Mouse (Mus musculus): ENCODE data around the gene Kcnj9. TPM values are rescaled to one million over a fixed set of nuclear protein-coding genes. Genes with fewer than 3 reads are reported as not detected.

Gene Kcnj9
- polyA plus RNA-seq, 1 experiment: 1.5 TPM

DNA sequence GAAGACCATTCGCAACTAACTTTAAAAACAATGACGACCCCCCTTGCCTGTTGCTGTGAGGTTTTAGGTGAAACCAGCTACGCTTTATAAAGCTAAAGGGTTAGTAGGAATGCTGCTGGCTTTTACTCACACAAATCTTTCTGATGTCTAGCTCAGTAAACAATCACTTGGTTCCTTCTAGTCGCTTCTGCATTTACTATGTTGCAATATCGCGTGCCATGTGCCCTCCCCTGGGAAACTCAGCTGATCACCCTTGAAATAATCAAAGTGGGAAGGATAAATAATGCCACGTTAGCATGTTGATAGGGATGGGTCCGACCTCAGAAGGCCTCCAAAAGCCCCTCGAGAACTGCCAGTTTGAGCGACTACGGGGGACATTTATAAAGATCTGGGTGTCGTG is 18.3 kb upstream of the Kcnj9 start:
- no peak overlapping the region for H3K4me3 ChIP-seq (ENCODE audit: control insufficient read depth, insufficient read depth, low read length)
- no peaks in the 10 kb centered on the region for H3K27me3 ChIP-seq (ENCODE audit: control insufficient read depth, insufficient read depth, low read length)
- no peaks in the 10 kb centered on the region for H3K36me3 ChIP-seq (ENCODE audit: control insufficient read depth, insufficient read depth, low read length)
- 92% methylated on average over 12 of the region's 12 CpGs for WGBS
- DNase-seq: no peak
- no peak overlapping the region for H3K27ac ChIP-seq (ENCODE audit: control insufficient read depth, insufficient read depth, low read length)
- TF ChIP-seq POLR2A (IDR thresholded peaks at IDR 0.05; ENCODE audit: control insufficient read depth, extremely low read depth, insufficient read depth, low read length, poor library complexity) (no peak), CTCF (IDR thresholded peaks at IDR 0.05; ENCODE audit: borderline replicate concordance, control insufficient read depth, extremely low read depth, insufficient read depth, low read length, poor library complexity) (no peak)
- no peaks in the 10 kb centered on the region for H3K4me1 ChIP-seq (replicated peaks; ENCODE audit: control insufficient read depth, insufficient read depth, low read length)

DNA sequence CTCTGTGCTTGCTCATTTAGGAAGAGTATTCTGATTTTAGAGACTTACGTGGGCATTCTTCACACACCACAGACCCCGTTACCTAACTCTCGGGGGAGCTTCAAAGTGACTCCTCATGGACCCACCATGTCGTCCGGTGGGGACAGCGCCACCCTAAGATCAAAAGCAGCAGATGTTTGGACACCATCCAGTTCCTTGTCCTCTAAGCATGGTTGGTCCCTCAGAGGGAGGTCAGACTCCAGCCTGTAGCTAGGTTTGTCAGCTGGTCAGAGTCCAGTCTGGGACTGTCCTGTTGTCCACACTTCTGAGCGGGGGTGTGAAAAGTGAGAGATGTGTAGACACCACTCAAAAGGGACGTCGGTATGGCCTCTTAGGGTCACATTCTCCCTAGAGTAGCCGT is 17.6 kb upstream of the Kcnj9 start:
- Histone ChIP-seq H3K4me3 (ENCODE audit: control insufficient read depth, insufficient read depth, low read length) (no peak overlapping the region), H3K27ac (ENCODE audit: control insufficient read depth, insufficient read depth, low read length) (no peak overlapping the region), H3K36me3 (ENCODE audit: control insufficient read depth, insufficient read depth, low read length) (no peaks in the 10 kb centered on the region), H3K27me3 (ENCODE audit: control insufficient read depth, insufficient read depth, low read length) (peaks cover 2% of the 10 kb centered on the region; the same call in 1 of the 2 replicates), H3K4me1 (replicated peaks; ENCODE audit: control insufficient read depth, insufficient read depth, low read length) (no peaks in the 10 kb centered on the region)
- no peak for DNase-seq
- WGBS: 85% methylated on average over 10 of the region's 10 CpGs
- TF ChIP-seq CTCF (IDR thresholded peaks at IDR 0.05; ENCODE audit: borderline replicate concordance, control insufficient read depth, extremely low read depth, insufficient read depth, low read length, poor library complexity): no peak
- TF ChIP-seq POLR2A (IDR thresholded peaks at IDR 0.05; ENCODE audit: control insufficient read depth, extremely low read depth, insufficient read depth, low read length, poor library complexity): no peak

DNA sequence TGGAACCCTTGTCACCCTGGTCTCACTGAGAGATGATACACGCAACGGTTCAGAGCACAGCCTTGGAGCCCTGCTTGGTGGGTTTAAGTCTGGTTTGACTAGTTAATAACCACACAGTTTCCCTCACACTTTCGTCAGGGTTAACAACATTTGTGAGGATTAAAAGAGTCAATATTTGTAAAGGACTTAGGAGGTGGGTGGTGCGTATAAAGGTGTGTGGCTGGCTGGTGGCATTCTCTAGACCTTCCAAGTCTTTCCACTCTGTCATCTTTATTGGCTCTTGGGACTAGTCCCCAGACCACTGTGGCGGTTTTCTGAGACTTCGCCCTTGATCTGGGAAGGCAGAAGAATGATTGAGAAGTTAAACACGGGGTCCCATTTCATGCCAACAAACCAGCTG is 15.7 kb upstream of the Kcnj9 start:
- no peak overlapping the region for H3K4me3 ChIP-seq (ENCODE audit: control insufficient read depth, insufficient read depth, low read length)
- DNase-seq: no peak
- H3K27ac ChIP-seq (ENCODE audit: control insufficient read depth, insufficient read depth, low read length): no peak overlapping the region
- TF ChIP-seq CTCF (IDR thresholded peaks at IDR 0.05; ENCODE audit: borderline replicate concordance, control insufficient read depth, extremely low read depth, insufficient read depth, low read length, poor library complexity) (no peak), POLR2A (IDR thresholded peaks at IDR 0.05; ENCODE audit: control insufficient read depth, extremely low read depth, insufficient read depth, low read length, poor library complexity) (no peak)
- peaks cover 3% of the 10 kb centered on the region for H3K4me1 ChIP-seq (replicated peaks; ENCODE audit: control insufficient read depth, insufficient read depth, low read length)
- 88% methylated on average over 7 of the region's 7 CpGs for WGBS
- peaks cover 7% of the 10 kb centered on the region; the same call in 1 of the 2 replicates for H3K27me3 ChIP-seq (ENCODE audit: control insufficient read depth, insufficient read depth, low read length)
- H3K36me3 ChIP-seq (ENCODE audit: control insufficient read depth, insufficient read depth, low read length): no peaks in the 10 kb centered on the region

DNA sequence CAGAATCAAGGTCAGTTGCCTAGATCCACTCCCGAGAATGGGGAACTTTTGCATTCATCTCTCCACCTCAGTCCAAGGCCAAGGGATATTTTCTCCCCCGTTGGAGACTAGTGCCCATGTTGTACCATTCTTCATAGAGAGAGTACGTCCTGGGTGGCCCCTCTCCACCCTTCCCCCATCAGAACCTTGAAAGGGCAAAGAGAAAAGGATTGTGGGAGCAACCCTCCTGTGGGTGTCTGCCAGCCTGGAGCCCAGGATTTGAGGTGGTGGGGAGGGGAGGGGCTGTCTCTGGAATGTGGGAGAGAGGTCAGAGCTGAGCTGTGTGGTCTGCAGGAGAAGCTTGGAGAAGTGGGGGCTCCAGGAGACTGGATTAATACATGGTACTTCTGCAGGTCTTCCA is 14.8 kb upstream of the Kcnj9 start:
- peaks cover 7% of the 10 kb centered on the region; the same call in 1 of the 2 replicates for H3K27me3 ChIP-seq (ENCODE audit: control insufficient read depth, insufficient read depth, low read length)
- H3K4me3 ChIP-seq (ENCODE audit: control insufficient read depth, insufficient read depth, low read length): no peak overlapping the region
- no peak for DNase-seq
- H3K27ac ChIP-seq (ENCODE audit: control insufficient read depth, insufficient read depth, low read length): no peak overlapping the region
- 69% methylated on average over 3 of the region's 3 CpGs for WGBS
- peaks cover 3% of the 10 kb centered on the region for H3K4me1 ChIP-seq (replicated peaks; ENCODE audit: control insufficient read depth, insufficient read depth, low read length)
- no peaks in the 10 kb centered on the region for H3K36me3 ChIP-seq (ENCODE audit: control insufficient read depth, insufficient read depth, low read length)
- TF ChIP-seq POLR2A (IDR thresholded peaks at IDR 0.05; ENCODE audit: control insufficient read depth, extremely low read depth, insufficient read depth, low read length, poor library complexity) (no peak), CTCF (IDR thresholded peaks at IDR 0.05; ENCODE audit: borderline replicate concordance, control insufficient read depth, extremely low read depth, insufficient read depth, low read length, poor library complexity) (no peak)

DNA sequence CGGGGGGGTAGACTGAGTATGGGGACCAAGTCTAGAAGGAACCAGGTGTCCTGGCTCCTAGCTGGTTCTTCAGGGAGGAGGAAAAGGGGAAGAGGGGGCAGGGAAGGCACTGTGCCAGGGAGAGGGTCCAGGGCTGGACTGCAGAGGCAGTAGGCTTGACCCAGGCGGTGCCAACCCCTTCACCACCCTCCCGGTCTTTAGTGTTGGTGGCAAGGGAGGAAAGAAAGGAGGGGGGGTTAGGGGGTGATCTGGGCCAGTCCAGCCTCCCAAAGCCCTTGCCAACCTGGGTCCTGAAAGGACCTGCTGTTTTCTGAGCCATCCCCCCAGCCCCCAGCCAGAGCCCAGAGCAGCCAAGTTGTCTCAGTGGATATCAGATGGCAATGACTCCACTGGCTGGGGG is 13.6 kb upstream of the Kcnj9 start:
- peaks cover 7% of the 10 kb centered on the region; the same call in 1 of the 2 replicates for H3K27me3 ChIP-seq (ENCODE audit: control insufficient read depth, insufficient read depth, low read length)
- no peaks in the 10 kb centered on the region for H3K36me3 ChIP-seq (ENCODE audit: control insufficient read depth, insufficient read depth, low read length)
- peaks cover 3% of the 10 kb centered on the region for H3K4me1 ChIP-seq (replicated peaks; ENCODE audit: control insufficient read depth, insufficient read depth, low read length)
- DNase-seq: no peak
- H3K27ac ChIP-seq (ENCODE audit: control insufficient read depth, insufficient read depth, low read length): no peak overlapping the region
- TF ChIP-seq POLR2A (IDR thresholded peaks at IDR 0.05; ENCODE audit: control insufficient read depth, extremely low read depth, insufficient read depth, low read length, poor library complexity): no peak
- TF ChIP-seq CTCF (IDR thresholded peaks at IDR 0.05; ENCODE audit: borderline replicate concordance, control insufficient read depth, extremely low read depth, insufficient read depth, low read length, poor library complexity): no peak
- no peak overlapping the region for H3K4me3 ChIP-seq (ENCODE audit: control insufficient read depth, insufficient read depth, low read length)
- 78% methylated on average over 3 of the region's 3 CpGs for WGBS

DNA sequence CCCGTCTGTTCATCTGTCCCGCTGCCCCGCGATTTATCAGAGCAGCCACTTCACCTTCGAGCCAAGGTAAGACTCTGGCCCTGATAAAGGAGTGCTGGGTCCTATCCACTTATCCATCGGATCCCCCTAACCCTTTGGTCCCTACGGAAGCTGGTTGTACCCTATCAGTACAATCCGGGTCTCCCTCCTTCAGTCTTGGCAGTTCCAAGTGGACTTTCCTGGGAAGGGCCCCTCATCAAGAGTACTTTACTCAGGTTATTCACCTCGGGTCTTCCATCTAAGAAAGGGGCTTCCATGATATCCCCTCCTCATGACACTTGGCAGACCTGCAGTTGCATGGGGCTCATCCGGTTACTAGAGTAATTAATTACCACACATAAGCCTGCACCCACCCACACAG is 12.3 kb upstream of the Kcnj9 start:
- Histone ChIP-seq H3K27me3 (ENCODE audit: control insufficient read depth, insufficient read depth, low read length) (peaks cover 7% of the 10 kb centered on the region; the same call in 1 of the 2 replicates), H3K4me3 (ENCODE audit: control insufficient read depth, insufficient read depth, low read length) (no peak overlapping the region), H3K4me1 (replicated peaks; ENCODE audit: control insufficient read depth, insufficient read depth, low read length) (peaks cover 3% of the 10 kb centered on the region), H3K36me3 (ENCODE audit: control insufficient read depth, insufficient read depth, low read length) (no peaks in the 10 kb centered on the region), H3K27ac (ENCODE audit: control insufficient read depth, insufficient read depth, low read length) (no peak overlapping the region)
- TF ChIP-seq POLR2A (IDR thresholded peaks at IDR 0.05; ENCODE audit: control insufficient read depth, extremely low read depth, insufficient read depth, low read length, poor library complexity): no peak
- no peak for TF ChIP-seq CTCF (IDR thresholded peaks at IDR 0.05; ENCODE audit: borderline replicate concordance, control insufficient read depth, extremely low read depth, insufficient read depth, low read length, poor library complexity)
- DNase-seq: no peak
- 29% methylated on average over 10 of the region's 10 CpGs for WGBS
